Mouse (Mus musculus): ENCODE data around the gene Ppp1r14d. TPM values are rescaled to one million over a fixed set of nuclear protein-coding genes. Genes with fewer than 3 reads are reported as not detected.

Ppp1r14d gene
- polyA plus RNA-seq, 1 experiment, result 0.52 TPM

DNA sequence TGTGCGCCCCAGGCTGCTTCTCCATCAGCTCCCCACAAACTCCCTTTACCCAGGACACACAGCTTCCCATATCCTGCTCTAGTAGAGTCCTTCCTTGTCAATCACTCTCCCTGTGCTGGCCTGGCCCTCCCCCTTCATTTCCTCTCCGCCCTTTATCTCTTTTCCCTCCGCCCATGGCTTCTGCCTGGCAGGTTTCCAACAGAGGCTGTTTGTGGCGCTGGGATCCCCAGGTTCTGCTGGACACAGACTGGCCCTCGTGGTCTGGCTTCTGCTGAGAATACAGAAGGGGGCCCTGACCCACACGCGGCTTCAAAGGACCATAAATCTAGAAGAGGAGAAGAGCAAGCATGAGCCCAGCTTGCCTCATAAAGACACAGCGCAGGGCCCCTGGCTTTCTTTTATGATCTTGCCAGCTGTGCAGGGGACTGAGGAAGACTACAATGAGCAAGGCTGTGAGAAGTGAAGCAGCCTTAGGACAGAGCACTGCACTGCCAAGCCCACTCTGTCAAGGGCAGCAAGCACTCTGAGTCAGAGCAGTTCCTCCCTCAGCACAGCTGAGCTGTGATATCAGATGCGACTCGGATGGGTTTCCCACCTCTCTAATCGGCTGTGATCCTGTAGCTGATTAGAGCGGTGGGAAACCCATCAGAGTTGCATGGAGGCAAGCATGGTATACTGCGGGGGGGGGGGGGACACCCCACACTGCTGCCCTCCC lies 56.7 kb downstream of the Ppp1r14d start:
- no peak overlapping the region for H3K27ac ChIP-seq (ENCODE audit: control insufficient read depth, insufficient read depth, low read depth, low read length)
- TF ChIP-seq CTCF (IDR thresholded peaks at IDR 0.05; ENCODE audit: control insufficient read depth, insufficient read depth, insufficient replicate concordance, low read depth, low read length) (no peak), POLR2A (IDR thresholded peaks at IDR 0.05; ENCODE audit: control insufficient read depth, low read depth, low read length) (no peak)
- no peaks in the 10 kb centered on the region for H3K27me3 ChIP-seq (ENCODE audit: control insufficient read depth, insufficient read depth, low read length)
- H3K4me3 ChIP-seq (ENCODE audit: control insufficient read depth, low read depth, low read length), result no peak overlapping the region
- H3K36me3 ChIP-seq (ENCODE audit: control insufficient read depth, insufficient read depth, low read length), result no peaks in the 10 kb centered on the region
- peaks cover under 1% of the 10 kb centered on the region; the same call in 1 of the 2 replicates for H3K4me1 ChIP-seq (ENCODE audit: control insufficient read depth, insufficient read depth, low read length)

DNA sequence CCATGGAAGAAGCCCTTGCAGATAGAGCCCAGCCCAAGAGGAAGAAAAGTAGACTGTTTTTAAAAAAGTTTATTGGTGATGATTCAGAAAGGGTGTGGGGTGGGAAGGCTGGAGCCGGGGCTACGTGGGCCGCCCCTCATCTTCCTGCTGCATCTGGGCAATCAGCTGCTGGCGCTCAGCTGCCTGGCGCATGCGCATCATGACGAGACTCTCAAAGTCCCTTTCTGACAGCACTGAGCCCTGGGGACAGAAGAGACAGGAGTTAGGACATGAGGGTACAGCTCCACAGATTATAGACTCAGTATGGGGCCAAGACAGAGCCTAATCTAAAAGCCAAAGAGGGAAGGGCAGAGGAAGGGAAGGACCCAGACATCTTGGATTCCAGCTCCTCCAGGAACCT lies 57.3 kb downstream of the Ppp1r14d start:
- TF ChIP-seq CTCF (IDR thresholded peaks at IDR 0.05; ENCODE audit: control insufficient read depth, insufficient read depth, insufficient replicate concordance, low read depth, low read length), result no peak
- TF ChIP-seq POLR2A (IDR thresholded peaks at IDR 0.05; ENCODE audit: control insufficient read depth, low read depth, low read length), result no peak
- Histone ChIP-seq H3K27me3 (ENCODE audit: control insufficient read depth, insufficient read depth, low read length) (no peaks in the 10 kb centered on the region), H3K4me1 (ENCODE audit: control insufficient read depth, insufficient read depth, low read length) (peaks cover 7% of the 10 kb centered on the region), H3K36me3 (ENCODE audit: control insufficient read depth, insufficient read depth, low read length) (no peaks in the 10 kb centered on the region), H3K27ac (ENCODE audit: control insufficient read depth, insufficient read depth, low read depth, low read length) (no peak overlapping the region), H3K4me3 (ENCODE audit: control insufficient read depth, low read depth, low read length) (no peak overlapping the region)

- Histone ChIP-seq H3K27me3 (ENCODE audit: control insufficient read depth, insufficient read depth, low read length) (no peaks in the 10 kb centered on the region), H3K27ac (ENCODE audit: control insufficient read depth, insufficient read depth, low read depth, low read length) (no peak overlapping the region), H3K36me3 (ENCODE audit: control insufficient read depth, insufficient read depth, low read length) (no peaks in the 10 kb centered on the region), H3K4me3 (ENCODE audit: control insufficient read depth, low read depth, low read length) (no peak overlapping the region), H3K4me1 (ENCODE audit: control insufficient read depth, insufficient read depth, low read length) (peaks cover 15% of the 10 kb centered on the region)
- TF ChIP-seq CTCF (IDR thresholded peaks at IDR 0.05; ENCODE audit: control insufficient read depth, insufficient read depth, insufficient replicate concordance, low read depth, low read length), result no peak
- no peak for TF ChIP-seq POLR2A (IDR thresholded peaks at IDR 0.05; ENCODE audit: control insufficient read depth, low read depth, low read length)
These were observed 58.1 kb downstream of the Ppp1r14d start for GRCm38 (mm10) chr2:119171574-119171973.

DNA sequence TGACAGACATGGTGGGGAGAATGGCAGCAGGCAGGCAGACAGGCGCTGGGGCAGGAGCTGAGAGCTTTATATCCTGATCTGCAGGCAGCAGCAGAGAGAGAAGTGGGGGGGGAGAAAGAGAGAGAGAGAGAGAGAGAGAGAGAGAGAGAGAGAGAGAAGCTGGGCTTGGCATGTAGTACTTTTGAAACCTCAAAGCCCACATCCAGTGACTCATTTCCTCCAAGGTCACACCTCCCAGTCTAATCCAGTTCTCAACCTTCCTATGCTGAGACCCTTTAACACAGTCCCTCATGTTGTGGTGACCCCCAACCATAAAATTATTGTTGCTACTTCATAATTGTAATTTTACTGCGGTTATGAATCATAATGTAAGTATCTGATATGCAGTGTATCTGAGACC lies 59.4 kb downstream of the Ppp1r14d start:
- Histone ChIP-seq H3K4me3 (ENCODE audit: control insufficient read depth, low read depth, low read length) (no peak overlapping the region), H3K36me3 (ENCODE audit: control insufficient read depth, insufficient read depth, low read length) (no peaks in the 10 kb centered on the region), H3K27me3 (ENCODE audit: control insufficient read depth, insufficient read depth, low read length) (no peaks in the 10 kb centered on the region), H3K4me1 (ENCODE audit: control insufficient read depth, insufficient read depth, low read length) (peaks cover 15% of the 10 kb centered on the region), H3K27ac (ENCODE audit: control insufficient read depth, insufficient read depth, low read depth, low read length) (no peak overlapping the region)
- TF ChIP-seq POLR2A (IDR thresholded peaks at IDR 0.05; ENCODE audit: control insufficient read depth, low read depth, low read length), result no peak
- TF ChIP-seq CTCF (IDR thresholded peaks at IDR 0.05; ENCODE audit: control insufficient read depth, insufficient read depth, insufficient replicate concordance, low read depth, low read length), result no peak

Other genes starting within 250 kb of the Ppp1r14d start
- 3.2 and 3.3 TPM in 2 replicates for gene Ccdc32, start 200.5 kb downstream of the Ppp1r14d start, polyA plus RNA-seq (2012; rRNA removed)
- 4.7 and 4.8 TPM in 2 replicates for gene Rpusd2, start 195.1 kb downstream of the Ppp1r14d start, polyA plus RNA-seq (2012; rRNA removed)
- 1.8 and 2.2 TPM in 2 replicates for gene Knl1, start 182.8 kb downstream of the Ppp1r14d start, polyA plus RNA-seq (2012; rRNA removed)
- gene Rad51, start 117.1 kb downstream of the Ppp1r14d start, polyA plus RNA-seq (2012; rRNA removed), result 12.2 and 15.1 TPM in 2 replicates
- 9.2 and 10.7 TPM in 2 replicates for gene Rmdn3, start 72.9 kb downstream of the Ppp1r14d start, polyA plus RNA-seq (2012; rRNA removed)
- gene Gchfr, start 62.1 kb downstream of the Ppp1r14d start, polyA plus RNA-seq (2012; rRNA removed), result 6.4 and 11.9 TPM in 2 replicates
- 4.7 and 4.8 TPM in 2 replicates for gene Gm14137, start 55.4 kb downstream of the Ppp1r14d start, polyA plus RNA-seq (2012; rRNA removed)
- gene Zfyve19, start 21.3 kb downstream of the Ppp1r14d start, polyA plus RNA-seq (2012; rRNA removed), result 34.5 and 38.7 TPM in 2 replicates
- gene Dnajc17, start 21.1 kb downstream of the Ppp1r14d start, polyA plus RNA-seq (2012; rRNA removed), result 3.7 and 3.8 TPM in 2 replicates
- 3.6 and 4.7 TPM in 2 replicates for gene Spint1, start 7.5 kb upstream of the Ppp1r14d start, polyA plus RNA-seq (2012; rRNA removed)
- 11.8 and 11.9 TPM in 2 replicates for gene Rhov, start 41.4 kb upstream of the Ppp1r14d start, polyA plus RNA-seq (2012; rRNA removed)
- gene Vps18, start 58.8 kb upstream of the Ppp1r14d start, polyA plus RNA-seq (2012; rRNA removed), result 10.0 and 10.2 TPM in 2 replicates
- gene Dll4, start 95.9 kb upstream of the Ppp1r14d start, polyA plus RNA-seq (2012; rRNA removed), result 0.54 and 0.59 TPM in 2 replicates
- 3.5 and 3.6 TPM in 2 replicates for gene Chac1, start 121.3 kb upstream of the Ppp1r14d start, polyA plus RNA-seq (2012; rRNA removed)
- gene Ino80, start 247.8 kb upstream of the Ppp1r14d start, polyA plus RNA-seq (2012; rRNA removed), result 6.1 and 6.7 TPM in 2 replicates

Measured in testis, adult 2 months (tissue).